Mouse (Mus musculus) liver, adult 2 months (tissue): ENCODE measurements around the gene Xrcc4. TPM values are rescaled to one million over a fixed set of nuclear protein-coding genes. Genes with fewer than 3 reads are reported as not detected.

ENCODE experiments used
- DNase-seq: peaks from one replicate; pipeline ENCODE4 v3.0.0-alpha.2; 2011; ENCODE audit warnings: low read depth, low spot score; ENCODE audit errors: extremely low read depth
- H3K27ac ChIP-seq: fragments of 200-500 bp; replicated peaks from 2 replicates; pipeline ENCODE4 v1.5.1; 2012; ENCODE audit warnings: low read depth, mild to moderate bottlenecking, control low read depth, inconsistent platforms, low read length; ENCODE audit not compliant: insufficient read depth
- H3K27me3 ChIP-seq: fragments of 200-500 bp; 2 replicates; pipeline ENCODE4 v1.6.1; 2012; ENCODE audit warnings: mild to moderate bottlenecking, moderate library complexity, low read length, inconsistent platforms; ENCODE audit not compliant: control insufficient read depth, insufficient read depth
- H3K36me3 ChIP-seq: fragments of 200-500 bp; 2 replicates; pipeline ENCODE4 v1.6.1; 2012; ENCODE audit warnings: low read length, inconsistent platforms; ENCODE audit not compliant: control insufficient read depth, insufficient read depth
- H3K4me1 ChIP-seq: fragments of 200-500 bp; 2 replicates; pipeline ENCODE4 v1.6.1; 2011; ENCODE audit warnings: low read length; ENCODE audit not compliant: control insufficient read depth, insufficient read depth
- H3K4me3 ChIP-seq: fragments of 200-500 bp; 2 replicates; pipeline ENCODE4 v1.5.1; 2011; ENCODE audit warnings: low read depth, mild to moderate bottlenecking, control low read depth, low read length, moderate library complexity; ENCODE audit not compliant: insufficient read depth
- H3K79me2 ChIP-seq: fragments of 200-500 bp; 2 replicates; pipeline ENCODE4 v1.6.1; 2012; ENCODE audit warnings: inconsistent platforms, mild to moderate bottlenecking, low read length, moderate library complexity; ENCODE audit not compliant: control insufficient read depth, insufficient read depth
- H3K9ac ChIP-seq: fragments of 200-500 bp; 2 replicates; pipeline ENCODE4 v1.6.1; 2012; ENCODE audit warnings: low read depth, mild to moderate bottlenecking, control low read depth, inconsistent platforms, low read length
- CTCF ChIP-seq: fragments of 200-500 bp; IDR thresholded peaks from 2 replicates; pipeline ENCODE4 v1.5.1; 2011; ENCODE audit warnings: low read depth, low read length, control low read depth
- POLR2A ChIP-seq: fragments of 200-500 bp; IDR thresholded peaks from 2 replicates; pipeline ENCODE4 v1.6.1; 2011; ENCODE audit warnings: low read length, control low read depth; ENCODE audit not compliant: insufficient read depth; ENCODE audit errors: extremely low read depth
- WGBS: fragments of 180-500 bp; shearing (Covaris S2); methylation state at CpG from one replicate; pipeline ENCODE4 v1.1.7; 2018; 5-methylcytosine and 5-hydroxymethylcytosine counted together
- polyA plus RNA-seq: library from polyadenylated mRNA; depleted of rRNA; stranded (reverse); fragments of >200 nt; gene quantifications from 2 replicates; pipeline ENCODE4 v1.2.3, GENCODE M21; 2012
- total RNA-seq: library from RNA; depleted of rRNA; stranded (reverse); fragments of >200 nt; gene quantifications from 2 replicates; pipeline ENCODE4 v1.2.3, GENCODE M21; 2014

Gene Xrcc4
- total and polyA plus RNA-seq, 2 experiments, result 0.22 to 13.6 TPM

DNA sequence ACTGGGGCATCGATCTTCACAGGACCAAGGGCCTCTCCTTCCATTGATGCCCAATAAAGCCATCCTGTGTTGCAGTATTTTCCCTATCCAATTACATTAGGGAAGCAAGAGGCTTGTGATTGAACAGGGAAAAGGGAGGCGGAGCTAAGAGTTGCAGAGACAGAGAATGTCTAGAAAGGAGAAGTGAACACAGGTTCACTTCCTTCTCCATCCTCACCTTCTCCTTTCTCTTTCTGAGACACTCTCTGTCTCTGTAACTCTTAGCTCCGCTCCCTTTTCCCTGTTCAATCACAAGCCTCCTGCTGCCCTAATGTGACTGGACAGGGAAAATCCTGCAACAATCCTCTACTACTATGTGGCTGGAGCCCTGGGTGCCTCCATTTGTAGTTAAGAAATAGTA is 254.9 kb downstream of the Xrcc4 start:
- H3K79me2 ChIP-seq, result no peaks in the 10 kb centered on the region
- no peak overlapping the region for H3K9ac ChIP-seq
- no peaks in the 10 kb centered on the region for H3K36me3 ChIP-seq
- no peak for DNase-seq
- no peaks in the 10 kb centered on the region for H3K4me1 ChIP-seq
- WGBS, result 92% methylated on average over 3 of the region's 3 CpGs
- no peak overlapping the region for H3K4me3 ChIP-seq
- no peaks in the 10 kb centered on the region for H3K27me3 ChIP-seq
- no peak overlapping the region for H3K27ac ChIP-seq
- TF ChIP-seq POLR2A (no peak), CTCF (no peak)

GRCm38 (mm10) chr13:89833053-89833670 is 256.2 kb downstream of the Xrcc4 start:
- Histone ChIP-seq H3K27me3 (no peaks in the 10 kb centered on the region), H3K4me3 (no peak overlapping the region), H3K79me2 (no peaks in the 10 kb centered on the region), H3K4me1 (no peaks in the 10 kb centered on the region), H3K36me3 (no peaks in the 10 kb centered on the region), H3K27ac (no peak overlapping the region), H3K9ac (no peak overlapping the region)
- no peak for DNase-seq
- WGBS, result 93% methylated on average over 2 of the region's 2 CpGs
- TF ChIP-seq CTCF (no peak), POLR2A (no peak)

GRCm38 (mm10) chr13:89828429-89828970 is 260.9 kb downstream of the Xrcc4 start:
- Histone ChIP-seq H3K27ac (no peak overlapping the region), H3K4me3 (no peak overlapping the region), H3K4me1 (no peaks in the 10 kb centered on the region), H3K36me3 (no peaks in the 10 kb centered on the region), H3K9ac (no peak overlapping the region), H3K27me3 (no peaks in the 10 kb centered on the region), H3K79me2 (no peaks in the 10 kb centered on the region)
- TF ChIP-seq POLR2A, result no peak
- no peak for TF ChIP-seq CTCF
- 54% methylated on average over 3 of the region's 3 CpGs for WGBS
- DNase-seq, result no peak

DNA sequence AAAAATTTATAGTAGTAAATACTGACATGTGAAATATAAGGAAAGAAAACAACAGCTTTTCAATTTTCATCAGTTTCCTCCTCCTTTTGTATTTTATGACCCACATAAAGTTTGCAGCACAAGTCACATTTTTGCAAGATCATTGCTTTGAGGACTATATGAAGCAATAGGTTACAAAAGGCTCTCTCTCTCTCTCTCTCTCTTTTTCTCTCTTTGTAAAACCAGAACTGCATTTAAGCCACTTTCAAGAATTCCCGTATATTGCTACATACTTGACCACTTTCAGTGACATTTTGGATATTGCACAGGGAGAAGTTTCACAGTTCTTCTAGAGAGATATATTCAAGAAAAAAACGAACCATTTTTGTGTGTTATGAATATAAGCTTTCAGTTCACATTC is 261.6 kb downstream of the Xrcc4 start:
- Histone ChIP-seq H3K79me2 (no peaks in the 10 kb centered on the region), H3K4me3 (no peak overlapping the region), H3K36me3 (no peaks in the 10 kb centered on the region), H3K27ac (no peak overlapping the region), H3K9ac (no peak overlapping the region), H3K27me3 (no peaks in the 10 kb centered on the region), H3K4me1 (no peaks in the 10 kb centered on the region)
- DNase-seq, result no peak
- TF ChIP-seq CTCF (no peak), POLR2A (no peak)
- 76% methylated on average over 2 of the region's 2 CpGs for WGBS

GRCm38 (mm10) chr13:89814543-89814942 is 274.9 kb downstream of the Xrcc4 start:
- no peak overlapping the region for H3K4me3 ChIP-seq
- WGBS, result 92% methylated on average over 2 of the region's 2 CpGs
- DNase-seq, result no peak
- no peaks in the 10 kb centered on the region for H3K36me3 ChIP-seq
- TF ChIP-seq CTCF (no peak), POLR2A (no peak)
- H3K27ac ChIP-seq, result no peak overlapping the region
- H3K9ac ChIP-seq, result no peak overlapping the region
- no peaks in the 10 kb centered on the region for H3K4me1 ChIP-seq
- H3K27me3 ChIP-seq, result no peaks in the 10 kb centered on the region
- no peaks in the 10 kb centered on the region for H3K79me2 ChIP-seq

DNA sequence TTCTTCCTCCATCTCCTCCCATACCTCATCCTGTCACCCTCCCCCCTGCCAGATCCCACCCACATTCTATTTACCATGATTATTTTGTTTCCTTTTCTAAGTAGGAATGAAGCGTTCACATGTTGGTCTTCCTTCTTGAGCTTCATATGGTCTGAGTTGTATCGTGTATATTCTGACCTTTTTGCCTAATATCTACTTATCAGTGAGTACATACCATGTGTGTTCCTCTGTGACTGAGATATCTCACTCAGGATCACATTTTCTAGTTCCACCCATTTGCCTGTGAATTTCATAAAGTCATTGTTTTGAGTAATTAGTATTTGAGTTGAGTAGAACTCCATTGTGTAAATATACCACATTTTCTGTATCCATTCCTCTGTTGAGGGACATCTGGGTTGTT is 277.2 kb downstream of the Xrcc4 start:
- no peaks in the 10 kb centered on the region for H3K27me3 ChIP-seq
- H3K27ac ChIP-seq, result no peak overlapping the region
- no peaks in the 10 kb centered on the region for H3K4me1 ChIP-seq
- no peaks in the 10 kb centered on the region for H3K36me3 ChIP-seq
- WGBS, result 91% methylated on average over 2 of the region's 2 CpGs
- no peak for DNase-seq
- no peak overlapping the region for H3K4me3 ChIP-seq
- no peak overlapping the region for H3K9ac ChIP-seq
- H3K79me2 ChIP-seq, result no peaks in the 10 kb centered on the region
- TF ChIP-seq CTCF (no peak), POLR2A (no peak)
